Mouse (Mus musculus): ENCODE results near the gene 1700061G19Rik. TPM values are rescaled to one million over a fixed set of nuclear protein-coding genes. Genes with fewer than 3 reads are reported as not detected.

1700061G19Rik gene
- polyA plus RNA-seq (2014; fragmentation: Nextera tagmentation; extraction: Ambion mirVana), result 0.25 and 0.26 TPM in 2 replicates

DNA sequence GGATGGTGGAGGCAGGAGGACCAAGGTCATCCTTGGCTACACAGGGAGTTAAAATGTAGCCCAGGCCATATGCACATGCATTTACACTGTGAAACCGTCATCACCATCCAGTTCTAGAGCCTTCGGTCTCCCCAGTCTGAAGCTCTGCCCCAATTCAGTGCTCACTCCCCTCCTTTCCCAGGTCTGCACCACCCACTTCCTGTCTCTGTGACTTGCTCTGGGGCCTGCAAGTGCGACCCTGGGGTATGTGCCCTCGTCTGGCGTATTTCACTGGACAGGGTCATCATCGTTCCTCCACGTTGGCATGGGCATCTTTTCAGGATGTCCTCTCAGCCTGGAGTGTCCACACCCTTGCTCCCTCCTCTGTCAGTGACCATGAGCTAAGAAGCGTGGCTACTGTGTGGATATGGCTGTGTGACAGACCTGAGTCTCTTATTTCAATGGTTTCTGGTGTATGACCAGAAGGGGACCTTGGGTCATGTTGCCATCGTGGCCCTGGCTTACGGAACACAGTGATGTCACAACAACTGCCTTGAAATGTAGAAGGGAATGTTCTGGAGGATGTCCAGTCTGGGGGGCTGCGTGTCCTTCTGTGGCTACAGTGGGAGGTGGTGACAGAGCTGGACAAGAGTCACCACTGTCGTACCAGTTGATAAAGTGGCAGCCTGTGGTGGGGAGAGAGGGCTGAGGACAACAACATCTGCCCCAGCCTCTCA is at the start of gene 1700061G19Rik:
TSS of gene 1700061G19Rik (plus strand) at position 542 of the 716 bp plus-strand sequence.
- Histone ChIP-seq H3K9ac (ENCODE audit: low read depth, low read length) (no peak within 1 kb of the TSS), H3K27ac (ENCODE audit: low read depth, low read length) (no peak within 1 kb of the TSS), H3K4me1 (replicated peaks; ENCODE audit: control insufficient read depth, insufficient read depth, low read length) (no peaks in the 10 kb centered on the region), H3K36me3 (ENCODE audit: control insufficient read depth, insufficient read depth, low read length) (no peaks in the 10 kb centered on the region), H3K27me3 (ENCODE audit: control insufficient read depth, insufficient read depth, low read length) (no peaks in the 10 kb centered on the region), H3K4me3 (ENCODE audit: low read depth, low read length) (no peak within 1 kb of the TSS), H3K4me2 (replicated peaks; ENCODE audit: low read depth, low read length) (no peak within 1 kb of the TSS), H3K9me3 (ENCODE audit: control insufficient read depth, low read length) (no peaks in the 10 kb centered on the region)
- DNase-seq (ENCODE audit: low spot score) (no peak), ATAC-seq (ENCODE audit: low FRiP score) (no peak)
- WGBS, result 88% methylated on average over 12 of the region's 12 CpGs

DNA sequence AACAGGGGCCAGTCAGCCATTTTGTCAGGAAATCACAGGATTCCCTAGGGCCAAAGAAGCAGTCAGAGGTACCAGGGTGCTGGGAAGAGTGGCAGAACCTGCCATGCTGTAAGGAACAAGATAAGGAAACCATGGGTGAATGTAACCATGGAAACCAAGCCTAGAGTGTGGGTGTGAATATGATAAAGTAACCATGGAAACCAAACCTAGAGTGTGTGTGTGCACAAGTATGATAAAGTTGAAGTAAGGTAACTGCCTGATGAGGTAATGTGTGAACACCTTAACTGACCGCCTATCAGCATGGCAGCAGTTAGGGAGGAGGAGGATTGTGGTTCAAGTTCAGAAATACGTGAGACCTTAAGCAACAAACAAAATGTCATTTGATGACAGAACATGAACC is 48.6 kb upstream of the 1700061G19Rik start:
- WGBS, result 87% methylated on average over 2 of the region's 2 CpGs
- H3K27me3 ChIP-seq (ENCODE audit: control insufficient read depth, insufficient read depth, low read length), result peaks cover 5% of the 10 kb centered on the region; the same call in 1 of the 2 replicates
- no peaks in the 10 kb centered on the region for H3K36me3 ChIP-seq (ENCODE audit: control insufficient read depth, insufficient read depth, low read length)
- H3K9me3 ChIP-seq (ENCODE audit: control insufficient read depth, low read length), result no peaks in the 10 kb centered on the region
- no peak overlapping the region for H3K4me3 ChIP-seq (ENCODE audit: low read depth, low read length)
- no peak overlapping the region for H3K27ac ChIP-seq (ENCODE audit: low read depth, low read length)
- no peak overlapping the region for H3K4me2 ChIP-seq (replicated peaks; ENCODE audit: low read depth, low read length)
- ATAC-seq (ENCODE audit: low FRiP score) (no peak), DNase-seq (ENCODE audit: low spot score) (no peak)
- no peaks in the 10 kb centered on the region for H3K4me1 ChIP-seq (replicated peaks; ENCODE audit: control insufficient read depth, insufficient read depth, low read length)
- no peak overlapping the region for H3K9ac ChIP-seq (ENCODE audit: low read depth, low read length)

DNA sequence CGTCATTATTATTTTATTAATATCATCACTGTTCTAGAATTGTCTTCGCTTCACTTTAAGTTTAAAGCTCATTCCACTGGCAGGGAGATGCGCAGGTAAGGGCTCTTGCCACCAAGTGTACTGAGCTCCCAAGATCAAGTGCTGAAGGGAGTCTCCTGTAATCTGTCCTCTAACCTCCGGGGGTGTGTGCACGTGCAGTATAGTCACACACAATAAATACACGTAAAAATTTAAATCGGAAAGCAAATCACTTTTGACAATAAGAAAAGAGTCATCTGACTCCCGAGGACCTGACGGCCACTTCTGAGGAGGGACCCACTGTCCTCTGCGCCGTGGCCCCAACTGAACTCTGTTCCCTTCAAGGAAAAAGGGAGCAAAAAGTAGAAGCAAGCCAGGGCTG is 46.1 kb upstream of the 1700061G19Rik start:
- no peak overlapping the region for H3K27ac ChIP-seq (ENCODE audit: low read depth, low read length)
- ATAC-seq (ENCODE audit: low FRiP score) (no peak), DNase-seq (ENCODE audit: low spot score) (no peak)
- H3K9me3 ChIP-seq (ENCODE audit: control insufficient read depth, low read length), result no peaks in the 10 kb centered on the region
- peak overlapping the region; percentile 75 for H3K4me2 ChIP-seq (replicated peaks; ENCODE audit: low read depth, low read length)
- H3K9ac ChIP-seq (ENCODE audit: low read depth, low read length), result no peak overlapping the region
- 26% methylated on average over 11 of the region's 11 CpGs for WGBS
- H3K4me1 ChIP-seq (replicated peaks; ENCODE audit: control insufficient read depth, insufficient read depth, low read length), result no peaks in the 10 kb centered on the region
- H3K27me3 ChIP-seq (ENCODE audit: control insufficient read depth, insufficient read depth, low read length), result peaks cover 5% of the 10 kb centered on the region; the same call in 1 of the 2 replicates
- no peaks in the 10 kb centered on the region for H3K36me3 ChIP-seq (ENCODE audit: control insufficient read depth, insufficient read depth, low read length)
- H3K4me3 ChIP-seq (ENCODE audit: low read depth, low read length), result peak overlapping the region; percentile 65

- ATAC-seq (ENCODE audit: low FRiP score) (no peak), DNase-seq (ENCODE audit: low spot score) (peak; percentile 44)
- no peaks in the 10 kb centered on the region for H3K9me3 ChIP-seq (ENCODE audit: control insufficient read depth, low read length)
- no peak overlapping the region for H3K27ac ChIP-seq (ENCODE audit: low read depth, low read length)
- peak overlapping the region; percentile 75 for H3K4me2 ChIP-seq (replicated peaks; ENCODE audit: low read depth, low read length)
- H3K27me3 ChIP-seq (ENCODE audit: control insufficient read depth, insufficient read depth, low read length), result peaks cover 5% of the 10 kb centered on the region; the same call in 1 of the 2 replicates
- H3K4me1 ChIP-seq (replicated peaks; ENCODE audit: control insufficient read depth, insufficient read depth, low read length), result no peaks in the 10 kb centered on the region
- no peaks in the 10 kb centered on the region for H3K36me3 ChIP-seq (ENCODE audit: control insufficient read depth, insufficient read depth, low read length)
- peak overlapping the region; percentile 65 for H3K4me3 ChIP-seq (ENCODE audit: low read depth, low read length)
- H3K9ac ChIP-seq (ENCODE audit: low read depth, low read length), result peak overlapping the region; percentile 56
- WGBS, result under 1% methylated on average over 27 of the region's 27 CpGs
Observed at GRCm38 (mm10) chr17:56829795-56830194, 45.5 kb upstream of the 1700061G19Rik start.

DNA sequence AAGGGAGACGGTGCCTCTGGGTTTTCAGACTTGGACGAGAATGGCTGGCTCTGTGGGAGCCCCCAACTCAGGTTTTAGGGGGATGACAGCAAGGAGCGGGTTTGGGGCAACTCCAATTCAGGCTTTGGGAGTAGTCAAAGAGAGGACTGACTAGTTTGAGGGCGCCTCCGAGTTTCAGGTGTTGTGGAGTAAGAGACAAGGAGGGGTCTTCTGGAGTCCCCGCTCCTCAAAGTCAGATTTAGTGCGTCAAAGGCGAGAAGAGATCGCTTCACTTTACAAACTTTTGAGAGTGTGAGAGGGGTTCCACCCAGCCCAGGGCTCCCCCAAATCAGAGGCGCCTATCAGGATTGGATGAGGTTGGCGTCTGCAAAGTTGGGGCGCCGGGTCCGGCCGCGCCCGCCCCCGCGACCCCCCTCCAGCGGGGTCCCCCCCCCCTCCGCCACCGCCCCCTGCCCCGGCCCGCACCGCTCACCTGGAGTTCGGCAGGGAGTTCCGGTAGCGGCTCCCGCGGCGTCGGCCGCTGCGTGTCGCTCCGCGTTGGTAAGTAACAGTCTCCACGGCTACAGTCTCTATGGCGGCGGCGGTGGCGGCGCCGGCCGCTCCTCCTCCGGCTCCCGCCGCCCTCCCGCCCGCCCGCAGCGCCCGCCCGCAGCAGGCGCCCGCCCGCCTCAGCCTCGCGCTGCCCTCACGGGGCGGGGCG is 44.7 kb upstream of the 1700061G19Rik start, which contains the start of gene Rfx2:
TSS of gene Rfx2 (minus strand) at position 603 of the 700 bp plus-strand sequence.
- peak within 1 kb of the TSS; percentile 75 for H3K4me2 ChIP-seq (replicated peaks; ENCODE audit: low read depth, low read length)
- H3K4me3 ChIP-seq (ENCODE audit: low read depth, low read length), result peak within 1 kb of the TSS; percentile 65
- DNase-seq (ENCODE audit: low spot score) (no peak), ATAC-seq (ENCODE audit: low FRiP score) (no peak; the same call in 1 of the 2 replicates)
- H3K27me3 ChIP-seq (ENCODE audit: control insufficient read depth, insufficient read depth, low read length), result peaks cover 5% of the 10 kb centered on the region; the same call in 1 of the 2 replicates
- no peak within 1 kb of the TSS for H3K27ac ChIP-seq (ENCODE audit: low read depth, low read length)
- peak within 1 kb of the TSS; percentile 56 for H3K9ac ChIP-seq (ENCODE audit: low read depth, low read length)
- no peaks in the 10 kb centered on the region for H3K4me1 ChIP-seq (replicated peaks; ENCODE audit: control insufficient read depth, insufficient read depth, low read length)
- H3K36me3 ChIP-seq (ENCODE audit: control insufficient read depth, insufficient read depth, low read length), result no peaks in the 10 kb centered on the region
- no peaks in the 10 kb centered on the region for H3K9me3 ChIP-seq (ENCODE audit: control insufficient read depth, low read length)
- WGBS, result 1% methylated on average over 31 of the region's 62 CpGs

- H3K27me3 ChIP-seq (ENCODE audit: control insufficient read depth, insufficient read depth, low read length), result peaks cover 5% of the 10 kb centered on the region; the same call in 1 of the 2 replicates
- peak overlapping the region; percentile 31; the same call in 1 of the 2 replicates for H3K9ac ChIP-seq (ENCODE audit: low read depth, low read length)
- H3K27ac ChIP-seq (ENCODE audit: low read depth, low read length), result no peak overlapping the region
- DNase-seq (ENCODE audit: low spot score) (peak; percentile 97), ATAC-seq (ENCODE audit: low FRiP score) (peak; percentile 98)
- H3K4me1 ChIP-seq (replicated peaks; ENCODE audit: control insufficient read depth, insufficient read depth, low read length), result no peaks in the 10 kb centered on the region
- peak overlapping the region; percentile 75 for H3K4me2 ChIP-seq (replicated peaks; ENCODE audit: low read depth, low read length)
- H3K4me3 ChIP-seq (ENCODE audit: low read depth, low read length), result peak overlapping the region; percentile 65
- no peaks in the 10 kb centered on the region for H3K9me3 ChIP-seq (ENCODE audit: control insufficient read depth, low read length)
- no peaks in the 10 kb centered on the region for H3K36me3 ChIP-seq (ENCODE audit: control insufficient read depth, insufficient read depth, low read length)
- WGBS, result under 1% methylated on average over 42 of the region's 42 CpGs
Observed at GRCm38 (mm10) chr17:56831111-56831816, 44.0 kb upstream of the 1700061G19Rik start.

- no peak for ATAC-seq (ENCODE audit: low FRiP score)
- Histone ChIP-seq H3K9me3 (ENCODE audit: control insufficient read depth, low read length) (no peaks in the 10 kb centered on the region), H3K4me1 (replicated peaks; ENCODE audit: control insufficient read depth, insufficient read depth, low read length) (no peaks in the 10 kb centered on the region), H3K36me3 (ENCODE audit: control insufficient read depth, insufficient read depth, low read length) (no peaks in the 10 kb centered on the region), H3K4me3 (ENCODE audit: low read depth, low read length) (no peak overlapping the region), H3K9ac (ENCODE audit: low read depth, low read length) (no peak overlapping the region), H3K27ac (ENCODE audit: low read depth, low read length) (no peak overlapping the region), H3K4me2 (replicated peaks; ENCODE audit: low read depth, low read length) (no peak overlapping the region), H3K27me3 (ENCODE audit: control insufficient read depth, insufficient read depth, low read length) (peaks cover 5% of the 10 kb centered on the region; the same call in 1 of the 2 replicates)
- WGBS, result 84% methylated on average over 1 of the region's 1 CpGs
- no peak for DNase-seq (ENCODE audit: low spot score)
Observed at GRCm38 (mm10) chr17:56832918-56833317, 42.4 kb upstream of the 1700061G19Rik start.

DNA sequence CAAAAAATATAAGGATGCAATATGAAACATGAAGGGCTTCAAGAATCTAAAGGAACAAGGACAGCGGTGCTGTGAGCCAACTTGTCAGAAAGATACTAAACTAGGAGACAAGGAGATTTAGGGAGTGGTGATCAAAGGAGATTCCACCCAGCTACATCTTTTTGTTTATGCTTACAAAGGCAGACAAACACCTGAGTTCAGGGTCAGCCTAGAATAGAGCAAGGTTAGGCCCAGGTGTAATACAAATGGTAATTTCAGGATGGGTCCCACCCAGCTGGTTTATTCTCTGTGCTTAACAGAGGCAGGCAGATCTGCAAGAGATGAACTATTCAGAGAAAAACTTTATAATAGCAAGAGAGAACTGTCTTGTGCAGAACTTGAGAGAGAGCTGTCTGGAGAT is 41.9 kb upstream of the 1700061G19Rik start:
- no peaks in the 10 kb centered on the region for H3K36me3 ChIP-seq (ENCODE audit: control insufficient read depth, insufficient read depth, low read length)
- H3K27ac ChIP-seq (ENCODE audit: low read depth, low read length), result no peak overlapping the region
- no peak for ATAC-seq (ENCODE audit: low FRiP score)
- H3K27me3 ChIP-seq (ENCODE audit: control insufficient read depth, insufficient read depth, low read length), result peaks cover 5% of the 10 kb centered on the region; the same call in 1 of the 2 replicates
- no peaks in the 10 kb centered on the region for H3K4me1 ChIP-seq (replicated peaks; ENCODE audit: control insufficient read depth, insufficient read depth, low read length)
- no peaks in the 10 kb centered on the region for H3K9me3 ChIP-seq (ENCODE audit: control insufficient read depth, low read length)
- no peak overlapping the region for H3K9ac ChIP-seq (ENCODE audit: low read depth, low read length)
- DNase-seq (ENCODE audit: low spot score), result no peak
- WGBS, result 90% methylated on average over 1 of the region's 1 CpGs
- no peak overlapping the region for H3K4me3 ChIP-seq (ENCODE audit: low read depth, low read length)
- H3K4me2 ChIP-seq (replicated peaks; ENCODE audit: low read depth, low read length), result no peak overlapping the region

All from hindbrain, embryonic 11.5 days (tissue).